Mouse (Mus musculus) layer of hippocampus, postnatal 36 days (tissue): ENCODE measurements around the gene Galnt6. TPM values are rescaled to one million over a fixed set of nuclear protein-coding genes. Genes with fewer than 3 reads are reported as not detected.
"Not testable (repeated sequence)": the region's sequence is repeated elsewhere in the genome, so short reads cannot be mapped to it uniquely, and the experiment has no call there.

Experiments
- DNase-seq, 2 experiments: peaks; one replicate each; pipeline ENCODE4 v3.0.0; 2022
- total RNA-seq, 2 experiments: library from RNA; stranded (reverse); gene quantifications; 2 replicates each; pipeline ENCODE4 v1.2.3; 2021

Galnt6 gene
- total RNA-seq, result 1 to 10 TPM; 5.5 to 6.0 TPM

DNA sequence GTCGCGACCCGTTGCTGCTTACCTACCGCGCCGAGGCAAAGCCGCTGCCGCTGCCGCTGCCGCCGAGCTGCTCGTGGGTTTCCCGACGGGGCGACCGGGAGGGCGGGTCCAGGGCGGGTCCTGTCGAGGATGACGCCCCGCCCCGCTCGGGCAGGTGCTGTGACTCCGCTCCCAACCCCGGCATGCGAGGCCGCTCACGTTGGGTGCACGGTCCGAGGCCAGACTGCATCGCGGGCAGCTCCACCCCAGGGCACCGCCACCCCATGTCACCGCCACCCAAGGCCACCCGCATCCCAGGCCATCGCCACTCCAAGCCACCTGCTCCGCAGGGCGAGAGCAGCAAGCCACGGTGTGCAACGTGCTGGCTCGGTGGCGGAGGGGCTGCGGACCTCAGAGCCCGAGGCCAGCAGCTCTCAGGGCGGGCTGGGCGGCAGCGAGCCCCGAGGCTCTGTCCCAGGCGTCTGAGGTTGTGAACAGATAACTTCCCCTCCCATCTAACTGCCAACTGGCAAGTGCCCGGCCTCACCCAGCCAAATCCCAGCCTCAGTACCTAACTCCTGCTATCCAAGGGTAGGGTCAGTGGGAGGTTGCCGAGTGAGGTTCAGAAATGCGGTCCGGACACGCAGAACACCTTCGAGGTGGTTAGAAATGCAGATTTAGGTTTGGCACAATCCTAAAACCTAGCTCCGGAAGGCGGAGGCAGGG is at the start of gene Galnt6:
Galnt6 (minus strand) TSS at position 96 of the 705 bp plus-strand sequence.
- no peak for DNase-seq

DNA sequence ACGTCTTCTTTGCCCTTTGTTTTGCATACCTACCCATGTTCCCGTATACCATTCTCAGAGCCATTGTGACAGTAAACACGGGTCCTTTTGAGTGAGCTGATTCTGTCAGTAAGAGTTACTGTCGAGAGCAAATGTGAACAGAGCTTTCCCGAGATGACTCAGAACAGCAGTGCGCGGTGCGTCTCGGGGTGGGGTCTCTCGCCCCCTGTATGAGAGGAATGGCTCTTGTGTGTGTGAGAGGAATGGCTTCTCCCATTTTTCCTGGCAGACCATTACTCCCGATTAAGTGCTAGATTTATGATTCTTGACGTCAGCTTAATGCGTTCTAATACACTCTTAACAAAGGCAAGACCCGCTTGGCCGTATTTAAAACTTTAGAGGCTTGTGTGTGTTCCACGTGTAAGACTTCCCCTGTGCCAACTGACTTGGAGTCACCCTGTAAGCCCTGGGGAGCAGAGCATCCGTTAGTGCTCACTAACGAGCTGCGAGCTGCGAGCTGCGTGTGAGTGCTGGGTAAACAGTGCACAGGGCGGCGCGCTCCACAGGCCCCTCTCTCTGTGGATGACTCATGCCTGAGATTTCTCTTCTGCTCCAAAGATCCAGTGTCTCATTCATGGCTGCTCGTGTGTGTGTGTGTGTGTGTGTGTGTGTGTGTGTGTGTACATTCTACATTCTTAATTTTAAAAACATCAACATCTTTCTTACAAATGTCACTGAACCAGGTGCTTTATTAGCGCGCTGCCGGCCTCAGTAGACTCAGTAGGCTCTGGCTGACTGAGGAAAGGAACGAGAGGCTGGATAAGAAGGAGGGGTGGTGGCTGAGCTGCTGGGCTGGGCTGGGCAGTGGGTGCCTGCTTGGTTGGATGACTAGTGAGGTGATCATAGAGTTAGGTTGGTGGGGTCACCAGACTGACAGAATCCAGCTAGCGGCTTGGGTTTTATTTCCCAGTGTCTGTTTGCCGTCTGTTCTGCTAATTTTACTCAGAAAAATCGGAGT is 48.1 kb upstream of the Galnt6 start:
- DNase-seq, result no peak

DNA sequence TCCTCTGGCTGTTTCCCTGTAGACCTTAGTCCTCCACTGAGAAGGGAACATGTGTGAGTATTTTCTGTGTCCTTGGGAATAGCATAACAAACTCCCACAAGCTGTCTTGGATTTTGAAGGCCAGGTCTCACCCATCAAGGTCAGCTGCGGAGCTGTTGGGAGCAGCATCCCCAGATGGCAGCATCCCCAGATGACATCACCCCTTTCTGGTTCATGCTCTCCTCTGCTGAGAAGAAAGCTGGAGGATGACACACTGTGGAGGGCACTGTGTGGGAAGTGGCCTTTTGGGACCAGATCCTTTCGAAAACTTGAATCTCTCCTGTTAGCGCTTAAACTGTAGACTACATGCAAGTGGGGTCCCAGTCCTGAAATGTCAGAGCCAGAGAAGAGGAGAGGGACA is 47.2 kb upstream of the Galnt6 start:
- no peak for DNase-seq

DNA sequence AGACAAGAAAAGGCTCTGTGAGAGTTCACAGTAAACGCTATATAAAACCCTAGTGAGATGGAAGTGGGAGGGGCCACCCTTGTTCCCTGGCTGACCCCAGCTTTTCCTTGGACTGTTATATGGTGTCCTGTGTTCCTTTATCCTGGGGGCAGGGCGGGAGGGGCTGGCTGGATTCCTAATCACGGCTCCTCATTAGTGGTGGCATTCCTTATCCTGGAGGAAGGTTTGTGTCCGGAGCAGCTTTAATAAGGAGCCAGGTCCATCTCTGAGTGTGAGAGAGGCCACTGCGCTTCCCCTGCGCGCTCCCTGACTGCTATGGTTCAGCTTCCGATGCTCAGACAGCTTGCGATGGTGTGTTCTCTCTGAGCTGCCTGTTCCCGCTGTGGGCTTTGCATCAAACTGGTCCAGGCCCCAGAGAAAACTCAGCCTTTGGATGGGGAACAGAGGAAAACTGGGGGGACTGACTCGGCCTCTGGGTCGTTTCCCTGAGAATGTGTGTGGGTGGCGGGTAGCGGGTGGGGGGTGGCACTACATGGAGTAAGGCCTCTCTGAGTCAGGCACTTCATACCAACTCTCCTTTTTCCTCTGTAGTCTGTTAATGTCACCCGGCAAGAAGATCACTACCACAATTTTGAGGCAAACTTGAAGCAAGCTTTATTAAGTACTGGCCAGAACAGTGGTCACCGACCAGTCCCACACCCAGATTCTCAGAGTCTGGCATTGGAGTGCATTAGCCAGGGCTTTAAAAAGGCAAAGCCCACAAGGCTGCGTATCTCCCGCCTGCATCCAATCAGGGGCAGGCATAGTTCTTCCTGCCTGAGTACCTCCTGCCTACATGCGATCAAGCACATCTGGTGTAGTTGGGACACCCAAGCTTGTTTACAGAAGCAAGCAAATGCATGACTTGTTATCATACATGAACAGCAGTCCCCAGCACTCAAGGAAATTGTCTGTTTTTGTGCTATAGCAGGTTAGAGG is 46.3 kb upstream of the Galnt6 start:
- DNase-seq, result no peak

DNA sequence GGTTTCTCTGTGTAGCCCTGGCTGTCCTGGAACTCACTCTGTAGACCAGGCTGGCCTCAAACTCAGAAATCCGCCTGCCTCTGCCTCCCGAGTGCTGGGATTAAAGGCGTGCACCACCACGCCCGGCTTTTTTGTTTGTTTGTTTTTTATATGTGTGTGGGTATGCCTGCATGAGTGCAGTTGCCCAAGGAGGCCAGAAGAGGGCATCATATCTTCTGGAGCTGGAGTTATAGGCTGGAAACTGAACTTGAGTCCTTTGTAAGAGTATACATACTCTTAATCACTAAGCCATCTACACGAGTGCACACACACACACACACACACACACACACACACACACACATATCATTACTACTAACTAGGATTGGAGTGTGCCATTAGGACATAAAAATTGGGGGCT is 44.7 kb upstream of the Galnt6 start:
- DNase-seq, result not testable (repeated sequence)

- no peak for DNase-seq
Measured at GRCm38 (mm10) chr15:100772685-100773084, 43.5 kb upstream of the Galnt6 start.

- no peak for DNase-seq
Measured at GRCm38 (mm10) chr15:100770338-100770737, 41.2 kb upstream of the Galnt6 start.

DNA sequence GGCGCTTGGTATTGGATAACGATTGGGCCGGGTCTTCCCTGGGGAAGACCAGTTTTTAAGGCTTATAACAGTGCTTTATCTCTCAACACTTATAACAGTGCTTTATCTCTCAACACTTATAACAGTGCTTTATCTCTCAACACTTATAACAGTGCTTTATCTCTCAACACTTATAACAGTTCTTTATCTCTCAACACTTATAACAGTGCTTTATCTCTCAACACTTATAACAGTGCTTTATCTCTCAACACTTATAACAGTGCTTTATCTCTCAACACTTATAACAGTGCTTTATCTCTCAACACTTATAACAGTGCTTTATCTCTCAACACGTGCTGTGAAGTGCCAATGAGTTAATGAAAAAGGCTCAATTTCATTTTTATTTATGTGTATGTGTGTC is 39.8 kb upstream of the Galnt6 start:
- DNase-seq, result not testable (repeated sequence)

DNA sequence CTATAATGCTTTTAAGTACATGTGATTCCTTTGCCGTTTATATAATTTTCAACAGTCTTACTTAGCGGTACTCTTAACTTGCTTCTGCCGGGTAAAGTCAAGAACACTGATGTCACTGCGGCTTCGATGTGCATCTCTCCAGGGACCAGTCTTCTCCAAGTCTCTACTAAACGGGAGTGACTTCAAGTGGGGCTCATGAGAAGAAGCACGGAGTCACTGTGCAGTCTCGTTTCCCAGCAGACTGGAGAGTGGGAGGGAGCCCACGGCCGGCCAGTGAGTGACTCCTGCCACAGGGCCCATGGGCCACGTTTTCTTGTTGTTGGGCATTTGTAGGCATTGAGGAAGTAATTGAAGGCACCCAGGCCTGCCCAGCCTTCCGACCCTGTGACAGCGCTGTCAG is 38.7 kb upstream of the Galnt6 start:
- no peak for DNase-seq

DNA sequence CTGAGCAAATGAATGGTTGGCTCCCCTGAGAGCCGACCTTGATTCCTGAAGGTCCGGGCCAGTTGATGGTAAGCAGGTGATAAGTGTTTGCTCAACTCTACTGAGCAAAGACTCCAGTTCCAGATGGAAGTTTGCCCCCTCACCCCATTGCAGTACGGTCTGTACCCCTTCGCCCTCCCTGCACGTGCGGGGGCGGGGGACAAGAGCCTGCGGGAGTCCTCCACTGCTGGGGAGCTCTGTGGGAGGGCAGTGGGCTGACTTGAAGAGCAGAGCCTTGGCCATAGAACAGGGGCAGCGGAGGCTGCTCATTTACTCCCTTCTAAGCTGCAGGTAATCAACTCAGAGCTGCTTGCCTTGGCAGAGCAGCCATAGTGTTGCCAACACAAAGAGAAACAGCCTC is 37.6 kb upstream of the Galnt6 start:
- DNase-seq, result no peak

DNA sequence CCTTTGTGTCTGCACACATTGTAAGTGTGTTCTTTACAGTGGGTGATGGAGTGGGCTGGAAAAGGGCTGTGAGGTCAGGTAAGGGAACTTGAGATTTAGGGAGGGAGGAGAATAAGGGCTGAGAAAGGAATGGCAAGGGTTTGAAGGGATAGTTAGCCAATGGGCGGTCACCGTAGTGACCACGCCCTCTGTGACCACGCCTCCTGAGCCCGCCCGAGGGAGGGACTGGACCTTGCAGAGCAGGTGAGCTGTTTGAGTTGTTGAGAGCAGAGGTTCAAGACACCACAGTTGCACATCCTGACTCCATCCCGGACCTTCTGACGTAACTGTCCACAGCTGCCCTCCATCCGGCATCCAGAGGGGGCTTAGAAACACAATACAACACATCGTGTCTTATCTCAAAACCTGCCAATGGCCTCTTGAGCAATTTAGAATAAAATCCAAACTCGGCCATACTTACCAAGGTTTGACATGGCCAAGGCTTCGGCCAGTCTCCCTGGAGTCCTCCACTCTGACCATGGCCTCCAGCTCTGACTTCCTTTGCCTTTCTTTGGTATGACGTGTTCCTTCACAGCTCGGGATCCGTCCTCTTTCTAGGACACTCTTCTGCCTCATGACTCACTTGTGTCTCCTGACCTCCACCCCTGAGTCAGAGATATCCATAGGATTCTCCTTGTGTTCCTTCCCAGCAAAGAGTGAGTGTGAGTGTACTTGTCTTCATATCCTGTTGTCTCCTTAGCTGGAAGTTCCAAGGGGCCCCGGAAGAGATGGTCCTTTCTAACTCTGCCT is 35.2 kb upstream of the Galnt6 start:
- no peak for DNase-seq

- DNase-seq, result no peak
Measured at GRCm38 (mm10) chr15:100762649-100763048, 33.5 kb upstream of the Galnt6 start.

GRCm38 (mm10) chr15:100761419-100762185 is 32.4 kb upstream of the Galnt6 start, which contains the start of gene Slc4a8:
Gene Slc4a8, plus strand, starts transcription at chr15:100761747.
- DNase-seq, result peak; percentile 92 to 95

DNA sequence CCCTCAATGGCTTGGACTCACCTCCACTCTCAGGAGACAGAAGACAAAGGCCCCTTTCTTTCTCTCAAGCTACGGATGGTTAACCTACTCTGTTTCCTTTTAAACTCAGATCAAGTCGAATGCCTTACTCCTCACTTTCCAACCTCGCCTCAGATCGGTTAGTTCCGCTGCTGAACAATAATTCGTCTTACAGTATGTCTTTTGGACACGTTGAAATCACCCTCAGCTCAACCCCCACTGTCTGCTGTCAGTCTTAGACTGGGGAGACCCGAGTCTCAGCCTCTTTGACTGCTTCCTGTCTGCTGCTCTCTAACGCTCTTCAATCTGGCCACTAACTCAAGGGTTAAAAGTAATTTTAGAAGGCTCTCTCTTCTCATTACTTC is 31.9 kb upstream of the Galnt6 start:
- DNase-seq, result no peak

GRCm38 (mm10) chr15:100759286-100759685 is 30.1 kb upstream of the Galnt6 start:
- DNase-seq, result no peak

- peak in 1 of 2 experiments; percentile 42 for DNase-seq
Measured at GRCm38 (mm10) chr15:100757527-100757978, 28.4 kb upstream of the Galnt6 start.

DNA sequence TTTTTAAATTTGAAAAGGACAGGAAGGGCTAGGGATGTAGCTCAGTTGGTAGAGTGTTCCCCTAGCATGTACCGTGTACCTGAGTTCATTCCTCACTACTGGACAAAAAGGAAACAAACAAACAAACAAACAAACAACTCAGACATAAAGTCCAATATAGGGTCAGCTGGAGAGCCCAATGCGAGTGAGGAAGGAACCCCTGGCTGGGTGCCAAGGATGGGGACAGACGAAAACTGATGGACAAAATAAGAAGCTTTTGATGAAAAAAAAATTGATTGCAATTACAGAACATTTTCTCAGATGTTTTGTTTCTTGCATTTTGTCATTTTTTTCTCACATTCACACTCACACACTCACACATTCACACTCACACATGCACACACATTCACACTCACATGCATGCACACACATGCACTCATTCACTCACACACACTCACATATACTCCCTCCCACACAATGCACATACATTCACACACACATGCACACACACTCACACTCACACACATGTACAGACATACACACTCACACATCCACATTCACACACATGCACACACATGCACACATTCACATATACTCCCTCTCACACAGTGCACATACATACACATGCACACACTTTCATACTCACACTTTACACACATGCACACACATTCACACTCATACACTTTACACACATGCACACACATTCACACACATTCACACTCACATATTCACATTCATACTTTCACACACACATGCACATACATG is 26.9 kb upstream of the Galnt6 start:
- no peak for DNase-seq

DNA sequence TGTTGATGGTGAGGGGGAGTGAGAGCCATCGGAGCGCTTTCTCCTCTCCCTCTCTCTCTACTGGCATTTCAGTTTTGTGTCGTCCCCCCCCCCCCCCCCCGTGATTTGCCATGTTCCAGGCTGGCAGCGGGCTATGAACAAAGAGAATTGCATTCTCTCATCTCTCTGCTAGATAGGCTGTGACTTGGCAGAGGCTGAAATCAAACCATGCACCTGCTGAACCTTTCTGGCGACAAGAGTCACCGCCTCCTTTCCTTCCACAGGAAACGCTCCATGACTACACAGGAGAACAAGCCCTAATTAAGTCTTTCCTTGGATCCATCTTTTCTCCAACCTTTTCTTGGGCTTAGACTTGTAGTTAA is 26.3 kb upstream of the Galnt6 start:
- no peak for DNase-seq

- no peak for DNase-seq
Measured at GRCm38 (mm10) chr15:100754805-100755497, 25.8 kb upstream of the Galnt6 start.
